1 mouse cellular context compared by ENCODE assay signal in genomic region chr1:167340111-167340787, GRCm38 (mm10).
A peak's percentile ranks its signal among the peaks of the same experiment; 100 is the strongest.
TF ChIP-seq lines count a peak whose summit lies in the region.

No protein-coding gene starts in this region.

TF ChIP-seq in MEL, 35 proteins besides CTCF, POLR2A, EP300 and RAD21:
- peak; percentile 66; the same call in 1 of the 2 replicates for TF ChIP-seq CHD1 (IDR thresholded peaks at IDR 0.05; ENCODE audit: low read depth, low read length)
- no peak for TF ChIP-seq POLR2AphosphoS2 (IDR thresholded peaks at IDR 0.05; ENCODE audit: low read length)
- TF ChIP-seq USF1 (IDR thresholded peaks at IDR 0.05; ENCODE audit: low read depth, low read length), result no peak
- TF ChIP-seq ZNF384 (IDR thresholded peaks at IDR 0.05; ENCODE audit: low read depth, low read length), result peak; percentile 68
- TF ChIP-seq SIN3A (IDR thresholded peaks at IDR 0.05; ENCODE audit: low read length), result peak; percentile 26; the same call in 1 of the 2 replicates
- no peak for TF ChIP-seq ZMIZ1 (IDR thresholded peaks at IDR 0.05; ENCODE audit: low read depth, low read length)
- peak; percentile 36; the same call in 1 of the 2 replicates for TF ChIP-seq MAZ (IDR thresholded peaks at IDR 0.05; ENCODE audit: low read depth, low read length)
- no peak for TF ChIP-seq KAT2A (conservative IDR thresholded peaks at IDR 0.05; ENCODE audit: low read depth, low read length)
- TF ChIP-seq MEF2A (IDR thresholded peaks at IDR 0.05; ENCODE audit: extremely low read depth, insufficient replicate concordance, low read depth, low read length, poor library complexity, severe bottlenecking), result no peak
- peak; percentile 50 for TF ChIP-seq NELFE (IDR thresholded peaks at IDR 0.05; ENCODE audit: low read depth, low read length)
- no peak; the same call in 1 of the 2 replicates for TF ChIP-seq BHLHE40 (IDR thresholded peaks at IDR 0.05; ENCODE audit: borderline replicate concordance, low read depth, low read length)
- TF ChIP-seq JUND (IDR thresholded peaks at IDR 0.05; ENCODE audit: low read depth, low read length), result no peak
- no peak for TF ChIP-seq MYB (IDR thresholded peaks at IDR 0.05; ENCODE audit: low read depth, low read length)
- no peak for TF ChIP-seq MYC (IDR thresholded peaks at IDR 0.05; ENCODE audit: low read depth, low read length)
- TF ChIP-seq POLR2AphosphoS5 (IDR thresholded peaks at IDR 0.05; ENCODE audit: borderline replicate concordance, low read depth, low read length), result no peak
- TF ChIP-seq TAL1 (IDR thresholded peaks at IDR 0.05; ENCODE audit: low read length), result no peak
- TF ChIP-seq HCFC1 (IDR thresholded peaks at IDR 0.05; ENCODE audit: low read depth, low read length), result 0 out of 2 replicates have a peak, but pooled peaks have one; percentile 12
- TF ChIP-seq MAX (IDR thresholded peaks at IDR 0.05; ENCODE audit: low read length), result no peak
- TF ChIP-seq E2F4 (IDR thresholded peaks at IDR 0.05; ENCODE audit: borderline replicate concordance, low read depth, low read length), result no peak
- no peak for TF ChIP-seq CHD2 (IDR thresholded peaks at IDR 0.05; ENCODE audit: low read length)
- no peak for TF ChIP-seq TCF12 (IDR thresholded peaks at IDR 0.05; ENCODE audit: low read depth, low read length)
- TF ChIP-seq RCOR1 (IDR thresholded peaks at IDR 0.05; ENCODE audit: low read depth, low read length), result no peak
- TF ChIP-seq UBTF (IDR thresholded peaks at IDR 0.05; ENCODE audit: borderline replicate concordance, insufficient read depth, low read depth, low read length), result peak; percentile 60; the same call in 1 of the 2 replicates
- TF ChIP-seq ELF1 (IDR thresholded peaks at IDR 0.05; ENCODE audit: low read depth, low read length), result no peak
- peak; percentile 32; the same call in 1 of the 2 replicates for TF ChIP-seq MXI1 (IDR thresholded peaks at IDR 0.05; ENCODE audit: low read depth, low read length)
- no peak for TF ChIP-seq ZC3H11A (IDR thresholded peaks at IDR 0.05; ENCODE audit: low read depth, low read length)
- no peak for TF ChIP-seq ZKSCAN1 (IDR thresholded peaks at IDR 0.05; ENCODE audit: low read depth, low read length)
- no peak for TF ChIP-seq NRF1 (IDR thresholded peaks at IDR 0.05; ENCODE audit: insufficient read depth, low read depth, low read length, poor library complexity, severe bottlenecking)
- no peak for TF ChIP-seq GATA1 (IDR thresholded peaks at IDR 0.05; ENCODE audit: low read depth, low read length)
- TF ChIP-seq GABPA (IDR thresholded peaks at IDR 0.05; ENCODE audit: low read depth, low read length), result no peak
- no peak for TF ChIP-seq ETS1 (IDR thresholded peaks at IDR 0.05; ENCODE audit: low read depth, low read length)
- no peak for TF ChIP-seq SMC3 (IDR thresholded peaks at IDR 0.05; ENCODE audit: low read depth, low read length)
- no peak for TF ChIP-seq MAFK (IDR thresholded peaks at IDR 0.05; ENCODE audit: borderline replicate concordance, low read depth, low read length)
